Comparison of ENCODE assay signal across 17 mouse cellular contexts in genomic region chr7:45067190-45067999, GRCm38 (mm10). TPM values are rescaled to one million over a fixed set of nuclear protein-coding genes. Genes with fewer than 3 reads are reported as not detected.
DNase-seq lines count a peak whose midpoint lies in the region; ATAC-seq and TF ChIP-seq lines count a peak whose summit lies in the region.
"Had no signal": no experiment of that assay in that cellular context is flagged by ENCODE, and none has a peak within 500 bp of the region (broad histone marks: within the 10 kb centered on the region; RNA-seq: fewer than 3 reads in every experiment).

No protein-coding gene starts in this region.

- no peak overlapping the region for H3K4me3 ChIP-seq in intestine, embryonic 15.5 days (replicated peaks)
- no peak overlapping the region for H3K4me3 ChIP-seq in intestine, postnatal 0 days (ENCODE audit: low read depth, low read length)
- H3K4me3 ChIP-seq in liver, postnatal 0 days (ENCODE audit: low read depth, low read length) = no peak overlapping the region
- H3K4me3 ChIP-seq in heart, embryonic 10.5 days = no peak overlapping the region
- H3K4me3 ChIP-seq: forebrain, embryonic 12.5 days; hindbrain, embryonic 13.5 days; limb, embryonic 12.5 days; lung, embryonic 15.5 days; midbrain, embryonic 12.5 days had no signal

- no peak for TF ChIP-seq EP300 in liver, postnatal 0 days (IDR thresholded peaks at IDR 0.05; ENCODE audit: low read depth)

- H3K9me3 ChIP-seq in intestine, embryonic 15.5 days = no peaks in the 10 kb centered on the region
- H3K9me3 ChIP-seq in intestine, postnatal 0 days (ENCODE audit: control insufficient read depth) = no peaks in the 10 kb centered on the region
- H3K9me3 ChIP-seq in liver, postnatal 0 days (ENCODE audit: low read length) = no peaks in the 10 kb centered on the region
- H3K9me3 ChIP-seq in heart, embryonic 10.5 days = no peaks in the 10 kb centered on the region
- H3K9me3 ChIP-seq: forebrain, embryonic 12.5 days; hindbrain, embryonic 13.5 days; limb, embryonic 12.5 days; lung, embryonic 15.5 days; midbrain, embryonic 12.5 days had no signal

- H3K4me2 ChIP-seq in intestine, embryonic 15.5 days (replicated peaks) = no peak overlapping the region
- no peak overlapping the region for H3K4me2 ChIP-seq in intestine, postnatal 0 days (replicated peaks; ENCODE audit: low read depth)
- no peak overlapping the region for H3K4me2 ChIP-seq in liver, postnatal 0 days (ENCODE audit: low read depth, low read length)
- H3K4me2 ChIP-seq: forebrain, embryonic 12.5 days; heart, embryonic 11.5 days; hindbrain, embryonic 13.5 days; limb, embryonic 12.5 days; lung, embryonic 15.5 days; midbrain, embryonic 12.5 days had no signal

- no peak overlapping the region for H3K27ac ChIP-seq in intestine, embryonic 15.5 days
- H3K27ac ChIP-seq in intestine, postnatal 0 days (ENCODE audit: low read depth, low read length) = no peak overlapping the region
- H3K27ac ChIP-seq in liver, postnatal 0 days (ENCODE audit: low read depth) = no peak overlapping the region
- H3K27ac ChIP-seq in heart, embryonic 10.5 days = no peak overlapping the region
- H3K27ac ChIP-seq: forebrain, embryonic 12.5 days; hindbrain, embryonic 13.5 days; limb, embryonic 12.5 days; lung, embryonic 15.5 days; midbrain, embryonic 12.5 days had no signal

- DNase-seq in 416B (ENCODE audit: low read depth) (peak; percentile 72), MEL-GATA-1-ER (ENCODE audit: extremely low read depth, low read depth) (peak; percentile 69)
- no peak for DNase-seq in liver, postnatal 0 days
- no peak for DNase-seq in embryo, embryonic 9.5 days (ENCODE audit: extremely low spot score)
- no peak for DNase-seq in heart, embryonic 10.5 days (ENCODE audit: low spot score)
- DNase-seq: cerebellum, adult 11-12 months; gastrocnemius, postnatal 25 days had no signal

- 82% methylated on average over 4 of the region's 4 CpGs for WGBS in intestine, embryonic 15.5 days
- 80% methylated on average over 4 of the region's 4 CpGs for WGBS in intestine, postnatal 0 days
- 51% methylated on average over 4 of the region's 4 CpGs for WGBS in liver, postnatal 0 days (ENCODE audit: insufficient replicate concordance)
- WGBS in heart, embryonic 10.5 days = 81% methylated on average over 4 of the region's 4 CpGs

- no peak for TF ChIP-seq CTCF in intestine, postnatal 0 days (IDR thresholded peaks at IDR 0.05; ENCODE audit: low read depth)
- TF ChIP-seq CTCF in liver, postnatal 0 days (IDR thresholded peaks at IDR 0.05; ENCODE audit: low read depth) = no peak

- H3K36me3 ChIP-seq in intestine, embryonic 15.5 days = no peaks in the 10 kb centered on the region
- no peaks in the 10 kb centered on the region for H3K36me3 ChIP-seq in intestine, postnatal 0 days (ENCODE audit: control insufficient read depth, insufficient read depth)
- H3K36me3 ChIP-seq in liver, postnatal 0 days (replicated peaks; ENCODE audit: insufficient read depth, low read length) = no peaks in the 10 kb centered on the region
- H3K36me3 ChIP-seq in heart, embryonic 10.5 days = 0 out of 2 replicates have a peak, but pooled peaks cover 4% of the 10 kb centered on the region
- H3K36me3 ChIP-seq: hindbrain, embryonic 13.5 days; lung, embryonic 15.5 days; midbrain, embryonic 12.5 days had no signal

- H3K4me1 ChIP-seq in intestine, embryonic 15.5 days (replicated peaks) = peaks cover 5% of the 10 kb centered on the region
- H3K4me1 ChIP-seq in intestine, postnatal 0 days (replicated peaks; ENCODE audit: control insufficient read depth, insufficient read depth, low read length) = no peaks in the 10 kb centered on the region
- peaks cover 8% of the 10 kb centered on the region; the same call in 1 of the 2 replicates for H3K4me1 ChIP-seq in liver, postnatal 0 days (ENCODE audit: insufficient read depth)
- peaks cover 9% of the 10 kb centered on the region for H3K4me1 ChIP-seq in heart, embryonic 10.5 days

- no peaks in the 10 kb centered on the region for H3K27me3 ChIP-seq in intestine, embryonic 15.5 days (replicated peaks)
- H3K27me3 ChIP-seq in intestine, postnatal 0 days (replicated peaks; ENCODE audit: control insufficient read depth, insufficient read depth, low read length) = no peaks in the 10 kb centered on the region
- H3K27me3 ChIP-seq in liver, postnatal 0 days (ENCODE audit: insufficient read depth, low read length) = no peaks in the 10 kb centered on the region
- H3K27me3 ChIP-seq in heart, embryonic 10.5 days (ENCODE audit: insufficient read depth, poor library complexity, severe bottlenecking) = no peaks in the 10 kb centered on the region
- H3K27me3 ChIP-seq: forebrain, embryonic 12.5 days; hindbrain, embryonic 13.5 days; limb, embryonic 12.5 days; lung, embryonic 15.5 days; midbrain, embryonic 12.5 days had no signal

- no peak overlapping the region for H3K9ac ChIP-seq in intestine, embryonic 15.5 days
- no peak overlapping the region for H3K9ac ChIP-seq in intestine, postnatal 0 days (ENCODE audit: low read depth, low read length)
- no peak overlapping the region for H3K9ac ChIP-seq in liver, postnatal 0 days (replicated peaks)
- H3K9ac ChIP-seq: forebrain, embryonic 12.5 days; limb, embryonic 12.5 days; lung, embryonic 15.5 days; midbrain, embryonic 12.5 days had no signal

- 0 out of 2 replicates have a peak, but pooled peaks have one; percentile 9 for ATAC-seq in intestine, embryonic 15.5 days
- no peak; the same call in 1 of the 2 replicates for ATAC-seq in intestine, postnatal 0 days
- ATAC-seq in liver, postnatal 0 days = peak; percentile 18; the same call in 1 of the 2 replicates
- ATAC-seq in CD4-positive, CD25-positive, alpha-beta regulatory T cell, adult 4 months = no peak
- ATAC-seq: activated CD4-positive, CD25-positive, alpha-beta regulatory T cell, adult 4 months had no signal

RNA-seq across cellular contexts. Expression of gene Prrg2, which starts 4.9 kb away (rescaled TPM):
- polyA plus RNA-seq in intestine, embryonic 15.5 days (2015; fragmentation: Nextera tagmentation; extraction: Ambion mirVana) = 29.2 and 29.5 TPM in 2 replicates
- polyA plus RNA-seq in intestine, postnatal 0 days (2015; fragmentation: Nextera tagmentation; extraction: Ambion mirVana) = 56.8 and 59.0 TPM in 2 replicates
- 19.7 and 20.4 TPM in 2 replicates for polyA plus RNA-seq in liver, postnatal 0 days (2015; fragmentation: Nextera tagmentation; extraction: Ambion mirVana)
- polyA plus RNA-seq in heart, embryonic 10.5 days (2016; fragmentation: Nextera tagmentation; extraction: Ambion mirVana) = 15.0 and 16.8 TPM in 2 replicates
- 1 to 10 TPM; 1.7 to 2.8 TPM for polyA plus RNA-seq in CD4-positive, CD25-positive, alpha-beta regulatory T cell, adult 4 months (2017; shearing (Covaris generic))

RNA-seq across cellular contexts. Expression of gene Nosip, which starts 5.2 kb away (rescaled TPM):
- polyA plus RNA-seq in intestine, embryonic 15.5 days (2015; fragmentation: Nextera tagmentation; extraction: Ambion mirVana) = 49.5 and 50.5 TPM in 2 replicates
- polyA plus RNA-seq in intestine, postnatal 0 days (2015; fragmentation: Nextera tagmentation; extraction: Ambion mirVana) = 38.9 and 40.5 TPM in 2 replicates
- polyA plus RNA-seq in liver, postnatal 0 days (2015; fragmentation: Nextera tagmentation; extraction: Ambion mirVana) = 22.2 and 22.6 TPM in 2 replicates
- polyA plus RNA-seq in heart, embryonic 10.5 days (2016; fragmentation: Nextera tagmentation; extraction: Ambion mirVana) = 59.9 and 65.2 TPM in 2 replicates
- 100 to 1,000 TPM; 158 to 199 TPM for polyA plus RNA-seq in CD4-positive, CD25-positive, alpha-beta regulatory T cell, adult 4 months (2017; shearing (Covaris generic))

RNA-seq across cellular contexts. Expression of gene Prr12, which starts 14.7 kb away (rescaled TPM):
- polyA plus RNA-seq in intestine, embryonic 15.5 days (2015; fragmentation: Nextera tagmentation; extraction: Ambion mirVana) = 7.1 and 8.7 TPM in 2 replicates
- 2.4 and 2.6 TPM in 2 replicates for polyA plus RNA-seq in intestine, postnatal 0 days (2015; fragmentation: Nextera tagmentation; extraction: Ambion mirVana)
- 1.6 and 1.7 TPM in 2 replicates for polyA plus RNA-seq in liver, postnatal 0 days (2015; fragmentation: Nextera tagmentation; extraction: Ambion mirVana)
- 8.8 and 13.3 TPM in 2 replicates for polyA plus RNA-seq in heart, embryonic 10.5 days (2016; fragmentation: Nextera tagmentation; extraction: Ambion mirVana)
- 10 to 100 TPM; 10.8 to 10.9 TPM for polyA plus RNA-seq in CD4-positive, CD25-positive, alpha-beta regulatory T cell, adult 4 months (2017; shearing (Covaris generic))

RNA-seq across cellular contexts. Expression of gene Rcn3, which starts 24.6 kb away (rescaled TPM):
- 265 and 267 TPM in 2 replicates for polyA plus RNA-seq in intestine, embryonic 15.5 days (2015; fragmentation: Nextera tagmentation; extraction: Ambion mirVana)
- 81.8 and 85.6 TPM in 2 replicates for polyA plus RNA-seq in intestine, postnatal 0 days (2015; fragmentation: Nextera tagmentation; extraction: Ambion mirVana)
- polyA plus RNA-seq in liver, postnatal 0 days (2015; fragmentation: Nextera tagmentation; extraction: Ambion mirVana) = 17.1 and 17.9 TPM in 2 replicates
- 270 and 314 TPM in 2 replicates for polyA plus RNA-seq in heart, embryonic 10.5 days (2016; fragmentation: Nextera tagmentation; extraction: Ambion mirVana)
- 10 to 100 TPM in 1 of 2 experiments, 1 to 10 TPM in 1; 7.6 to 66.3 TPM for polyA plus RNA-seq in CD4-positive, CD25-positive, alpha-beta regulatory T cell, adult 4 months (2017; shearing (Covaris generic))

RNA-seq across cellular contexts. Expression of gene Fcgrt, which starts 36.3 kb away (rescaled TPM):
- polyA plus RNA-seq in intestine, embryonic 15.5 days (2015; fragmentation: Nextera tagmentation; extraction: Ambion mirVana) = 153 and 168 TPM in 2 replicates
- polyA plus RNA-seq in intestine, postnatal 0 days (2015; fragmentation: Nextera tagmentation; extraction: Ambion mirVana) = 2,929 and 3,267 TPM in 2 replicates
- polyA plus RNA-seq in liver, postnatal 0 days (2015; fragmentation: Nextera tagmentation; extraction: Ambion mirVana) = 150 and 154 TPM in 2 replicates
- 7.8 and 10.2 TPM in 2 replicates for polyA plus RNA-seq in heart, embryonic 10.5 days (2016; fragmentation: Nextera tagmentation; extraction: Ambion mirVana)
- polyA plus RNA-seq in CD4-positive, CD25-positive, alpha-beta regulatory T cell, adult 4 months (2017; shearing (Covaris generic)) = 1 to 10 TPM; 2.3 to 3.8 TPM

Comparison
In these comparisons a context has a peak if more than half of its experiments do, and no peak if none do; other contexts are left out.
1. ATAC-seq: peak in intestine, embryonic 15.5 days (single experiment) and liver, postnatal 0 days (single experiment); none in intestine, postnatal 0 days (single experiment) and CD4-positive, CD25-positive, alpha-beta regulatory T cell, adult 4 months (single experiment).
2. DNase-seq: peak in 416B (single experiment) and MEL-GATA-1-ER (single experiment); none in liver, postnatal 0 days (single experiment), embryo, embryonic 9.5 days (single experiment) and heart, embryonic 10.5 days (single experiment).